Mouse (Mus musculus) cerebellum, adult 9-10 months (tissue): ENCODE measurements at regions not wholly inside any gene's neighbourhood (a gene's known extent, or its start where the extent isn't known, plus 50 kb on each side); places are given as distances from the start of the nearest gene placed in this dataset.

Source experiments
- DNase-seq: peaks from one replicate; pipeline ENCODE4 v3.0.0; 2022

- DNase-seq, result no peak
Observed at GRCm38 (mm10) chr15:11712481-11713274, 194.4 kb downstream of the Npr3 start.

- DNase-seq, result no peak
Observed at GRCm38 (mm10) chr15:11701246-11701645, 205.8 kb downstream of the Npr3 start.

GRCm38 (mm10) chr15:11699929-11700328 is 207.2 kb downstream of the Npr3 start:
- DNase-seq, result no peak

DNA sequence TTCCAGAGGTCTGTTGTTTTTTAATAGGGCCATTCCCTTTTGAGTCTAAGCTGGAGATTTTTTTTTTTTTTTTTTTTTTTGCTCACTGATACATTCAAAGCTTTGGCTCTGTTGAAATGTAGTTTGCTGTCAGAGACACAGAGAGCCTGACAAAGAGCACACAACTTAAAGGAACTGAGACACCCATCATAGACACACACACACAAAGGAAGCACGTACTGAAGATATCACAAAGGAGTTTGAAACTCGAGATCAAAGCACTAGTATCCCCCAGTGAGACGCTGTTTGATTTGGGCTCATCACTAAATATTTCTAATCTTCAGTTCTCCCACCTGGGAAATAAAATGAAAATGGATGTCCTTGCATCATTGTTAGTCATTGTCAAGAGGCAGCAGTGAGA is 210.0 kb downstream of the Npr3 start:
- DNase-seq, result no peak

DNA sequence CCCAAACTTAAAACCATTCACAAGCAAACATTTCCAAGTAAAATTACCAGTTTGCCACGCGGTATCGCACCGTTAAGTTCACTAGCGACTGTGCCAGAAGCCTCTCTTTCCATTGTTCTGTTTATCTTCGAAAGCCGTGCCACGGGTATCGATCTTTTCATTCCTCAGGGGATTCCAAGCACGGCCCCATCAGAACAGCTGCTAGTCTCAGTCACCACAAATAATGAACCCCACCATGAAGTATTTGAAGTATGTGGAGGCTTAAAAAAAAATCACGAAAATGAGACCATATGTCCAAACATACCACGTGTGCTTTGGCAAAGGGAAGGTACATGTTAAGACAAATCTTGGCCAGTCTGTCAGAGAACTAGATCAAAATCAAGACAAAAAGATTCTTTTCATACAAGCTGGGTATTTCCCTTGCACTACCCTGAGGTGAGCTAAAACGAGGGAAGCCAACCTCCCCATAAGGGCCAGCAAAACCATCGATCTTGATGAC is 213.3 kb downstream of the Npr3 start:
- no peak for DNase-seq

- DNase-seq, result no peak
Observed at GRCm38 (mm10) chr15:11664839-11665379, 242.2 kb downstream of the Npr3 start.

DNA sequence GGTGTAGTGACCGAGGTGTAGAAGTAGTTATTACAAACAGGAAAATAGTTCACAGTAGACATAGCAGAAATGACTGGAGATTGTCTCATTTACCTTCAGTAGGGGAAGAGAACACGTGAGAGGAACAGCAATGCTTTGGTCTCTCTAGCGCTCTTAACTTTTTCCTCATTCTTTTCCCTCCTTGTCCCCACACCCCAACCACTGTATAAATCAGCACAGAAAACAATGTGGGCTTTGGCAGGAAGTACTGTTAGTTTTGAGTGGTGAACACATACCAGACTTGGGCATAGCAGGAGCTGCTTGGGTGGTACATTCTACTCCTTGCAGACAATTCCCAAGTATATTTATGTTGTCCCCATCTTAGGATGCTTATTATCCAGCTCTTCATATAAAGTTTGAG is 251.9 kb downstream of the Npr3 start:
- DNase-seq, result no peak

- no peak for DNase-seq
Observed at GRCm38 (mm10) chr15:11646241-11646640, 246.8 kb upstream of the Tars start.

GRCm38 (mm10) chr15:11644779-11645178 is 245.3 kb upstream of the Tars start:
- no peak for DNase-seq

- DNase-seq, result no peak
Observed at GRCm38 (mm10) chr15:11630654-11631053, 231.2 kb upstream of the Tars start.

GRCm38 (mm10) chr15:11626433-11626832 is 227.0 kb upstream of the Tars start:
- no peak for DNase-seq

DNA sequence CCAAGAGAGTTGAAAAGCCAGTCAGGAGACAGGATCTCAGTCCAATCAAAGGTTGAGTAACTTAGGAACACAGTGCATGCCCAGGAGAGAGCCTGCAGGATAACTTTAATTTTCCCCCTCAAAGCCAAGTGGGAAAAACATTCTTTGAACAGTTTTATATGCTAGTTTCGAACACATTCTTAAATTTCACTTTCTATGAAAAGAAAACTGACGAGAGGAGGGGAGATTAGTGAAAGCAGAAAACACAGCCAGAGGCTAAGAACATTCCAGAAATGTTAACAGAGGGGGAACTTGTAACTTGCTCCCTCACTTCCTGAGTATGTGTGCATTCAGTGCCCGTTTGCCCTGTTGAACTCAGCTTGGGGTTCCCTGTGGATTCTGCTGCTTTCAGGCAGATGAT is 213.0 kb upstream of the Tars start:
- no peak for DNase-seq

DNA sequence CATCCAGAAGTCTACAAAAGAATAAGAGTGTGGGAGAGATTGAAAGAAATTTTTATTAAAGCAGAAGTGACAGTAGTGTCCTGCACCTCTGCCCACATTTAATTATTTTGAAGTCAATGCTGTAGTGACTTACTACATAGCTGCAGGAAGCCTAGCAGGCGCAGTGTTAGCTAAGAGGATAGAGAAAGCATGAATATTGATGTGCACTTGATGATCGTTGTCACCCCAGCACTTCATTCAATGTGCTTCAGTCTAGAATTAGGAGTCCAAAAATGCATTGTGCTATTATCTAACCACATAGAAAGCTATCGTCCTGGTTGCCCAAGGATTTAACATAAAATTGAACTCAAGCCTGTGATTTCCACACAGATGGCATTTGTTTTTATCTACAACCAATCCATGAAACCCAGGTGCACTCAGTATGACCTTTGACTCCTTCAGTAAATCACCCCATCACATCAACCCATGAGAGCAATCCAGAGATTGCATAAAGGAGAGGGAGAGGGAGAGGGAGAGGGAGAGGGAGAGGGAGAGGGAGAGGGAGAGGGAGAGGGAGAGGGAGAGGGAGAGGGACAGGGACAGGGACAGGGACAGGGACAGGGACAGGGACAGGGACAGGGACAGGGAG is 210.7 kb upstream of the Tars start:
- DNase-seq, result no peak

DNA sequence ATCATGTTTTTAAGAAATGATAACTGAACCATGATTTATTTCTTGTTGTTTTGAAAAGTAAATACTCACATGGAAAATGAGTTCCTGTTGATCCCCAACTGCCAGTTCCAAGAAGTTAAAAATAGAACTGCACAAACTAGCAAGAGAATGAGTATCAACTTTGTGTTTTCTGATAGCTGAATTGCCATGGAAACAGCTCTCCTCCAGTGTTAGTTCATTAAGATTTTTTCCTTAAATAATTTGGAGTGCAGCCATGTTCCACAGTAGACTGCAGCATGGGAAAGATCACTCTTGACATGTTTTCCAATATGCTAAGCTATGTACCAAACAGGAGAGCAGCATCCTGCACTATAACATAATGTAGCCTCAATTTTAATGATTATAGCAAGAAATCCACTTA is 208.0 kb upstream of the Tars start:
- DNase-seq, result no peak

GRCm38 (mm10) chr15:11605677-11606076 is 206.2 kb upstream of the Tars start:
- DNase-seq, result no peak

DNA sequence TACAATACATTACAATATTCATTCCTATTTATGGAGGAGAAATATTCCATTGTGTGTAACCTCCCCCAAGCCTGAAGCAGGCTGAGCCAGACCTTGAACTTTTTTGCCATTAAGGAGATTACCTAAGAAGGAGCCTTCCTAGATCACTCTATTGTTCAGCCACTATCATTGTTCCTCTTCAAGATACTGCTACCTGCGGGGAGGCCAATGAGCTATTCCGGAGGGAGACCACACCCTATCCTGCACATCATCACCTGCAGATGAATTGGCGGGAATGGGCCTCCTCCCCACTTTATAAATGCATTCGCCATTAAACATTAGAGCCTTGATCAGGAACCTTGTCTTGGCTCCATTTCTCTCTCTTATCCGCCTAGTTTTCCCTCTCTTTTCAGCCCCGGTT is 197.6 kb upstream of the Tars start:
- no peak for DNase-seq

- DNase-seq, result no peak
Observed at GRCm38 (mm10) chr15:11590542-11591116, 191.2 kb upstream of the Tars start.

DNA sequence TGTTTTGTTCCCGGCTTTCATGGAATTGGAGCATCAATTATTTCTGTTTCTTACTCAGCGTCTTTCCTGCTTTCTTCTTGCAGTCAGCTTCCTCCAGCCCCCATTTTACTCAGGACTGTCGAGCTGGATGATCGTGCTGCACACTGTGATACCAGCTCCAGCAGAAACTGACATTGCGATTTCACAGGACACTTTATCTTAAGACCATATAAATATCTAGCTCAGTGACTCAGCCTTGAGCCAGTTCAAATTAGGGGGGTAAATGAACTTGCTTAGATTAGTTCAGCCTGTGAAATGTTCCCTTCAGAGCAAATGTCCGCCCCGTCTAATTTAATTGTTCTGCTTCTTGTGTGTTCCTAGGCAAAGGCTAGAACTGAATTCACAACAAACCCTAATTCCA is 190.3 kb upstream of the Tars start:
- DNase-seq, result no peak

GRCm38 (mm10) chr15:11586384-11586783 is 186.9 kb upstream of the Tars start:
- no peak for DNase-seq

DNA sequence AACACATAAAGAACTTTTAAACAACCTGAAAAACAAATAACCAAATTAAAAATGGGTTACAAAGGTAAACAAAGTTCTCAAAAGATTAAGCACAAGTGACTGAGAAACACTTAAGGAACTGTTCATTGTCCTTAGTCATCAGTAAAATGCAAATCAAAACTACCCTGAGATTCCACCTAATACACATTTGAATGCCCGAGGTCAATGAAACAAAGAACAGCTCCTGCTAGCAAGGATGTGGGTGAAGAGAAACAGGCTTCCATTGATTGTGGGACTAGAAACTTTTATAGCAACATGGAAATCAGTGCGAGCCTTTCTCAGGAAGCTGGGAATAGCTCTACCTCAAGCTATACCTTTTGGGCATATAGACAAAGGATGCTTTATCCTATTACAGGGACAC is 184.7 kb upstream of the Tars start:
- DNase-seq, result no peak

DNA sequence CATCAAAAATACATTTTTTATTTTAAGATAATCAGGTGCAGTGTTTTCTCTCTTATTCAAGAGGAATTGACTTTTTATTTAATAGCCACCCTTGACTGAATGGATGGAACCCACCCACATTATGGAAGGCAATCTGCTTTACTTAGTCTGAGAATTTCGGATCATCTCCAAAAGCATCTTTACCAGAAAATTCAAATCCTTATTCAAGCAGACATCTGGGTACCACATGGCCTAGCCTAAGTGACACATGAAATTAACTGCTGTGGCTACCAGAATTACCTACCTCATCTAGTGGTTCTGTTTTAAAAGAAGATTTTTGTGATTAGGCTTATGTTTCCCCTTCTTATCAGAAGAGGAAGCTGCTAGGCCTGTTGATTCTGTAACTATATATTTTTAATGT is 178.9 kb upstream of the Tars start:
- DNase-seq, result no peak

- DNase-seq, result no peak
Observed at GRCm38 (mm10) chr15:11574359-11574758, 174.9 kb upstream of the Tars start.

- no peak for DNase-seq
Observed at GRCm38 (mm10) chr15:11573496-11573895, 174.0 kb upstream of the Tars start.

DNA sequence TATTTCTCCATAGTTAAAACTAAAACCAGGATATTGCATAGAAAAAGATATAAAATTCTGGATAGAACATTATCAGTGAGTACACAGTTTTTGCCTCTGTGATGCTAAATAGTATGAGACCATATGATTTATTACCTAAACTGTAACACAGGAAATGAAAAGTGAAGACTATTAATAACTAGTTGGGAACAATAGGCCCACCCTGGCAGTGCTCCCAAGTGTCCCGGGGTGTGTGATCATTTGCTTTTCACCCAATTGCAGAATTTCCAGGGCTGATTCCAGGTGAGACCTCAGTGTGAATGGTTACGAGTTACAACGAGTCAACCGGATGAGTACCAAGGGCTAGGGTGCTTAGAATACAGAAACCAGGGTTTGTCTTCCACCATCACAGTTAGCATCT is 172.6 kb upstream of the Tars start:
- no peak for DNase-seq
